Mouse (Mus musculus) bone marrow macrophage, adult 2 months (primary cell): Measurements from ENCODE around the gene Siah2. TPM values are rescaled to one million over a fixed set of nuclear protein-coding genes. Genes with fewer than 3 reads are reported as not detected.

ENCODE experiments used
- H3K27ac ChIP-seq: 2 replicates; pipeline ENCODE4 v1.5.1; 2012; ENCODE audit warnings: low read depth, low read length; ENCODE audit not compliant: insufficient read depth
- H3K4me1 ChIP-seq: 2 replicates; pipeline ENCODE4 v1.6.1; 2012; ENCODE audit warnings: low read length; ENCODE audit not compliant: control insufficient read depth, insufficient read depth
- H3K4me3 ChIP-seq: 2 replicates; pipeline ENCODE4 v1.5.1; 2012; ENCODE audit warnings: mild to moderate bottlenecking, low read length, moderate library complexity; ENCODE audit not compliant: insufficient read depth
- CTCF ChIP-seq: IDR thresholded peaks from 2 replicates; pipeline ENCODE4 v1.5.1; 2012; ENCODE audit warnings: low read depth, mild to moderate bottlenecking, low read length, moderate library complexity
- POLR2A ChIP-seq: IDR thresholded peaks from 2 replicates; pipeline ENCODE4 v1.6.1; 2012; ENCODE audit warnings: mild to moderate bottlenecking, low read depth, low read length, borderline replicate concordance
- polyA plus RNA-seq: library from polyadenylated mRNA; stranded (reverse); fragments of >200 nt; gene quantifications from 2 replicates; pipeline ENCODE4 v1.2.4, GENCODE M21; 2012; ENCODE audit not compliant: missing spikeins, insufficient read depth, insufficient read length

The Siah2 gene
- polyA plus RNA-seq, 1 experiment = 13.8 TPM

GRCm38 (mm10) chr3:58696806-58697205 is 4.6 kb upstream of the Siah2 start:
- Histone ChIP-seq H3K4me3 (no peak overlapping the region), H3K27ac (no peak overlapping the region), H3K4me1 (peaks cover 4% of the 10 kb centered on the region)
- TF ChIP-seq CTCF (no peak), POLR2A (no peak)

DNA sequence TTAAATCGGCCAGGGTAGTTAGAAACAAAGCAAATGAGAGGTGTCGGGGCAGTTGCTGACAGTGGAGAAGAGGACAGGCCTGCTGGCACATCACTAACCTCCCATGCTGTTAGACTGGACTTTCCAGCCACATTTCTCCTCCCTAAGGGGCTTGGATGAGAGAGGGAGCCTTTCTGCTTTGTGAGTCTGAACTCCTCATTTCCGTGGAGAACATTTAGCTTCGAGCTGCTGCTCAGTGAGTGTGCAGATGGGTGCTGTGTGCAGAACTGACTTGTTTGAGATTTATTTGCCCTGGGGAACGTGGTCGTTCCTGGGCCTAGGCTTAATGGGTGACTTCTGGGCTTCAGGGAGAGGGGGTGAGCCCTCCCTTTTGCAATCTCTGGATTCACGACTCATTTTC is 3.3 kb upstream of the Siah2 start:
- TF ChIP-seq CTCF = no peak
- no peak for TF ChIP-seq POLR2A
- no peak overlapping the region for H3K27ac ChIP-seq
- H3K4me3 ChIP-seq = no peak overlapping the region
- peaks cover 4% of the 10 kb centered on the region for H3K4me1 ChIP-seq

GRCm38 (mm10) chr3:58695044-58695443 is 2.8 kb upstream of the Siah2 start:
- TF ChIP-seq CTCF = no peak
- no peak for TF ChIP-seq POLR2A
- Histone ChIP-seq H3K27ac (no peak overlapping the region), H3K4me3 (no peak overlapping the region), H3K4me1 (peaks cover 4% of the 10 kb centered on the region)

GRCm38 (mm10) chr3:58693331-58693730 is 1.1 kb upstream of the Siah2 start:
- no peak overlapping the region for H3K27ac ChIP-seq
- H3K4me1 ChIP-seq = peaks cover 17% of the 10 kb centered on the region
- TF ChIP-seq CTCF (no peak), POLR2A (no peak)
- H3K4me3 ChIP-seq = no peak overlapping the region

DNA sequence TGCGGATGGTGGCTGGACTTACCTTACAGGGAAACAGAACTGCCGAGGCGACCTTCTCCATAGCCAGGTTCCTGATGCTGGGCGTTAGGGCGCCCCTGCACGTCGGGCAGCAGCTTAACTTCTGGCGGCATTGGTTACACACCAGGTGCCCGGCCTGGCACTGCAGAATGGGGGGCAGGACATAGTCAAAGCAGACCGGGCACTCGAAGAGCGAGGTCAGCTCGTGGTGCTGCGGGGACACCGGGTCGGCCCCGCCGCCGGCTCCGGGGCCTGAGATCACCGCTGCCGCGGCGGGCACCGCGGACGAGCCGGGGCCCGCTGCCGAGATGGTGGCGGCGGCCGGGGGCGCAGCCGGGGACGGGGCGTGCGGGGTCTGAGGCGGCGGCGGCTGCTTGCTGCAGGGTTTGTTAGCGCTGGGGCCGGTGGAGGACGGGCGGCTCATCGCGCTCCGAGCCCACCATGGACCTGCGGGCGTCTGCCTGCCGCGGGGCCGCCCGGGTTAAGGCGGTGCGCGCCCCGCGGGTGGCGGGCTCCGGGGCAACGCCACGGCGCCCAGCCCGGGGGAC is 743 bp downstream of the Siah2 start:
- H3K27ac ChIP-seq = peak overlapping the region; percentile 85
- TF ChIP-seq POLR2A (no peak), CTCF (no peak)
- peaks cover 17% of the 10 kb centered on the region for H3K4me1 ChIP-seq
- peak overlapping the region; percentile 90 for H3K4me3 ChIP-seq

- H3K4me3 ChIP-seq = peak overlapping the region; percentile 90
- H3K27ac ChIP-seq = peak overlapping the region; percentile 21
- TF ChIP-seq CTCF (no peak), POLR2A (no peak)
- H3K4me1 ChIP-seq = peaks cover 19% of the 10 kb centered on the region
Observed at GRCm38 (mm10) chr3:58690619-58691373, 1.4 kb downstream of the Siah2 start.

DNA sequence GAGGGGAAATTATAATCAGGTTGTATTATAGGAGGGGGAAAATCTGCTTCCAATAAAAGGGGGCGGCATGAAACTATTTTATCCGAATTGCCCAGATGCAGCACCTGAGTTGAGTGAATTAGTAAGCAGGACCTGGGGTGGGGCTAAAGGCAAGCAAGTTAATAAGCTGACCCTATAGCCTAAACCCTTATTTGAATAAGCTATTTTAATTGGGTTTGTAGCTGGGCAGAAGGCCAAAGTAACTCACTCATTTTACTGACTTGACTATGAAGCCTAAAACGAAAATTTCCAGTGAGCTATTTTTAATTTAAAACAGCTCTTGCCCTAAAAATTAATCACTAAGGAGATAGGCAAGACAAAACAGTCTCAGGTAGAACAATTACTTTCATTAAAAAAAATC is 2.5 kb downstream of the Siah2 start:
- H3K27ac ChIP-seq = no peak overlapping the region
- TF ChIP-seq POLR2A (no peak), CTCF (no peak)
- H3K4me3 ChIP-seq = no peak overlapping the region
- H3K4me1 ChIP-seq = peaks cover 19% of the 10 kb centered on the region

DNA sequence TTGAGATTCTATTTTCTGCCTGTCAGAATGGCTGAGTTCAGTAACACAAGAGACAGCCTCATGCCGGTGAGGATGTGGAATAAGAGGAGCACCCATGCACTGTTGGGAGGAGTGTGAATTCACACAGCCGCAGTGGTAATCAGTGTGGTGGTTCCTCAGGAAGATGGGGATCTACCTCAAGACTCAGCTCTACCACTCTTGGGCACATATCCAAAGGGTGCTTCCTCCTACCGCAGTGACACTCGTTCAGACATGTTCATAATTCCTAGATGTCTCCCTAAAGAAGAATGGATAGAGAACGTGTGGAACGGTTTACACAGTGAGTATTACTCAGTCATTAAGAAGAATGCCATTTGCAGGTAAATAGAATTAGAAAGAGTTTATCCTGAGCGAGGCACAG is 3.1 kb downstream of the Siah2 start:
- Histone ChIP-seq H3K4me3 (no peak overlapping the region), H3K4me1 (peaks cover 24% of the 10 kb centered on the region), H3K27ac (no peak overlapping the region)
- TF ChIP-seq POLR2A (no peak), CTCF (no peak)

- Histone ChIP-seq H3K4me1 (peaks cover 26% of the 10 kb centered on the region), H3K27ac (no peak overlapping the region), H3K4me3 (no peak overlapping the region)
- no peak for TF ChIP-seq CTCF
Observed at GRCm38 (mm10) chr3:58688551-58688950, 3.6 kb downstream of the Siah2 start.

- TF ChIP-seq CTCF (no peak), POLR2A (no peak)
- Histone ChIP-seq H3K27ac (no peak overlapping the region), H3K4me1 (peaks cover 24% of the 10 kb centered on the region), H3K4me3 (no peak overlapping the region)
Observed at GRCm38 (mm10) chr3:58686922-58687284, 5.3 kb downstream of the Siah2 start.
